Mouse (Mus musculus): Measurements from ENCODE around the gene Plcl2. TPM values are rescaled to one million over a fixed set of nuclear protein-coding genes. Genes with fewer than 3 reads are reported as not detected.

Gene Plcl2
- polyA plus RNA-seq, 1 experiment from 2014 or later: 1.1 TPM

DNA sequence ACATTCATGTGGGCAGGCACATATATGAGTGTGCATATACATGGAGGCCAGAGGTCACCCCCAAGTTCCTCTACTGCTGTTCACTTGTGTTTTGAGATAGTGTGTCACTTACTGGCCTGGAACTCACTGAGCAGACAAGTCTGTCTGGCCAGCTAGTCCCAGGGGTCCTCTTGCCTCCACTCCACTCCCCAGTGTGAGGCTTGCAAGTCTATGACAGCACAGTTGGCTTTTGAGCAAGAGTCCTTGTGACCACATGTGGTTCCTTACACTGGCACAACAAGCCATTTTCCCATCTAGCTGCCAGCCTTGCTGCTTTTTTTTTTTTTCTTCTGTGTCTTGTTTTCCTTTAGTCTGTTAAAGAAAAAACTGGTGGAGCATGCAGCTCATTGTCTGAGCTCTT lies 148.1 kb downstream of the Plcl2 start:
- H3K4me3 ChIP-seq (replicated peaks): no peak overlapping the region
- H3K36me3 ChIP-seq: no peaks in the 10 kb centered on the region
- H3K9ac ChIP-seq: no peak overlapping the region
- 0 out of 2 replicates have a peak, but pooled peaks cover 4% of the 10 kb centered on the region for H3K4me1 ChIP-seq (replicated peaks)
- H3K4me2 ChIP-seq: no peak overlapping the region
- ATAC-seq (ENCODE audit: low read depth) (no peak), DNase-seq (no peak)
- H3K9me3 ChIP-seq (replicated peaks): no peaks in the 10 kb centered on the region
- no peaks in the 10 kb centered on the region for H3K27me3 ChIP-seq
- H3K27ac ChIP-seq: no peak overlapping the region

DNA sequence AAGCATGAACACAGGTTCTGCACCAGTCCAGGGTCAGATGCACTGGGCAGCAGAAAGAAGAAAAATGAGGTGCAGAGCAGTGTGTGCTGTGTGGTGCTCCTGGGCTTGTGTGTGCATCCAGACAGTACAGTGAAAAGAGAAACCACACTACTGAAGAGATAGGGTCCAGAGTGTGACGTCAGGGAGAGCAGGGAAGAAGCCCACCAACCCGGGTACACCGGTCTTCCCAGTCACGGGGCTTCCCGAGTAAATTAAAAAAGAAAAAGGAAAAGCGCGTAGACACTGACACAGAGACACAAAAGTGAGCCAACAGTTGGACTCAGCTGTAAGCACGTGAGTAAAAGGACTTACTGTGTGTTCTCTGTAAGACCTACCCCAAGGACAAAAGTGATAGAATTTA lies 149.7 kb downstream of the Plcl2 start:
- no peak for ATAC-seq (ENCODE audit: low read depth)
- no peak overlapping the region for H3K4me2 ChIP-seq
- whole genome bisulfite sequencing (ENCODE audit: insufficient replicate concordance): 85% methylated on average over 8 of the region's 8 CpGs

DNA sequence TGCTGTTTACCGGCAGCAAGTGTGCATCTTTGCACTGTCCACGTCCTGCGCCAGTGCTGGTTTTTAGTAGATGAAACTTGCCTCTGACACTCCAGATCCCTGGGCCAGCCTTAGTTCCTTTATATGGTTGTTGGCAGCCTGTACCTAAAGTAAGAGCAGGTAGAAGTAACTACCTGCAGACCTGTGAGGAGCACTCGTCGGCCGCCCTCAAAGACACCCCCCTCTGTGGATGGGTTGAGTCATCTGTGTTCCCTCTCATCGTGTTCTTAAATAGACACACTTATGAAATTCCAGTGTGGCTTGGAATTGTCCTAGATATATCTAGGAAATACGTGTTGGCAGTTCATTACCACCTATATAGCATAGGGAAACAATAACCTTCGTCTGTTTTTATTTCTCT lies 158.4 kb downstream of the Plcl2 start:
- Histone ChIP-seq H3K4me1 (replicated peaks) (no peaks in the 10 kb centered on the region), H3K4me2 (no peak overlapping the region), H3K27me3 (no peaks in the 10 kb centered on the region), H3K36me3 (no peaks in the 10 kb centered on the region), H3K27ac (no peak overlapping the region), H3K9me3 (replicated peaks) (0 out of 2 replicates have a peak, but pooled peaks cover 5% of the 10 kb centered on the region), H3K4me3 (replicated peaks) (no peak overlapping the region), H3K9ac (no peak overlapping the region)
- no peak for DNase-seq
- 76% methylated on average over 9 of the region's 9 CpGs for WGBS (ENCODE audit: insufficient replicate concordance)
- ATAC-seq (ENCODE audit: low read depth): no peak

More for the DNA sequence above, 149.7 kb downstream of the Plcl2 start:
- Histone ChIP-seq H3K4me3 (replicated peaks) (no peak overlapping the region), H3K4me1 (replicated peaks) (0 out of 2 replicates have a peak, but pooled peaks cover 4% of the 10 kb centered on the region), H3K27me3 (no peaks in the 10 kb centered on the region), H3K9me3 (replicated peaks) (no peaks in the 10 kb centered on the region), H3K27ac (no peak overlapping the region), H3K9ac (no peak overlapping the region), H3K36me3 (no peaks in the 10 kb centered on the region)
- no peak for DNase-seq

DNA sequence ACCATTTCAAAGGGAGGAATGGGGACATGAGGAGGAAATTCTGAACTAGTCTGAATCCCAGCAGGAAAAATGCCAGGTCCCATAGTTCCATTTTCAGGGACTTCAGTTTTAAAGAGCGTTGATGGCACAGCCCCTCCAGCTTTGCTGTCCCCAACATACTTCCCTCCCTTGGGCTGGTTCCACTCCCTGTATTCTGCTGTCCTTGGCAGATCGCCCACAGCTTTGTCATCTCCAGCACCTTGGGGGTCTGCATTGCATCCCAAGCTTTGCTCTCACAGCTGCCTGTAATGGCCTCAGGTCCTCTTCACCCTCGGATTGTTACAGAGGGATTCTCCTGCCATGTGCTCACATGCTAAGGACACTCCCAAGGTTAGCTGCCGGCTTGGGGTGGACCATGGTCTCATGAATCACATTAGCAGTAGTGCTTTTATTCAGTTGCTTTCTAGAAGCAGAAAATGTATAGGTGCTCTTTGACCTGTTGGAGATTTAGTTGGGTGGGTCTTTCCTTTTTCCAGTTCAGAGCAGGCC lies 159.5 kb downstream of the Plcl2 start:
- Histone ChIP-seq H3K9me3 (replicated peaks) (0 out of 2 replicates have a peak, but pooled peaks cover 5% of the 10 kb centered on the region), H3K27me3 (no peaks in the 10 kb centered on the region), H3K9ac (no peak overlapping the region), H3K36me3 (no peaks in the 10 kb centered on the region), H3K4me1 (replicated peaks) (no peaks in the 10 kb centered on the region), H3K4me3 (replicated peaks) (no peak overlapping the region), H3K27ac (no peak overlapping the region), H3K4me2 (no peak overlapping the region)
- 73% methylated on average over 4 of the region's 4 CpGs for WGBS (ENCODE audit: insufficient replicate concordance)
- DNase-seq: no peak
- no peak for ATAC-seq (ENCODE audit: low read depth)

DNA sequence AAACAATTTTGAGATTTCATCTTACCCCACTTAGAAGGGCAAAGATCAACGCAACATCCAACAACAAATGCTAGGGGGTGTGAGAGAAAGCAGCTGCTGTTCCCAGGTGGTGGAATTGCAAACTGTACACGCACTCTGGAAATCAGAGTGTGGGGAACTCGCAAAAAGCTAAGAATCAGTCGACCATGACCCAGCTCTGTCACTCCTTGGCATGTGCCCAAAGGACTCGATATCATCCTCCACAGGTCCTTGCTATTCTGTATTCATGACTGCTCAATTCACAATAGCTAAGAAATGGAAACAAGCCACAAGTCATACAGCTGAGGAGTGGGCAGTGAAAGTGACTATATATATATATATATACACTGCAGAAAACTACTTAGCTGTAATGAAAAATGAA lies 162.2 kb downstream of the Plcl2 start:
- H3K9ac ChIP-seq: no peak overlapping the region
- no peaks in the 10 kb centered on the region for H3K4me1 ChIP-seq (replicated peaks)
- DNase-seq: no peak
- H3K4me2 ChIP-seq: no peak overlapping the region
- H3K9me3 ChIP-seq (replicated peaks): no peaks in the 10 kb centered on the region
- no peak overlapping the region for H3K27ac ChIP-seq
- WGBS (ENCODE audit: insufficient replicate concordance): 69% methylated on average over 5 of the region's 5 CpGs
- ATAC-seq (ENCODE audit: low read depth): no peak
- H3K27me3 ChIP-seq: no peaks in the 10 kb centered on the region
- H3K4me3 ChIP-seq (replicated peaks): no peak overlapping the region
- no peaks in the 10 kb centered on the region for H3K36me3 ChIP-seq

DNA sequence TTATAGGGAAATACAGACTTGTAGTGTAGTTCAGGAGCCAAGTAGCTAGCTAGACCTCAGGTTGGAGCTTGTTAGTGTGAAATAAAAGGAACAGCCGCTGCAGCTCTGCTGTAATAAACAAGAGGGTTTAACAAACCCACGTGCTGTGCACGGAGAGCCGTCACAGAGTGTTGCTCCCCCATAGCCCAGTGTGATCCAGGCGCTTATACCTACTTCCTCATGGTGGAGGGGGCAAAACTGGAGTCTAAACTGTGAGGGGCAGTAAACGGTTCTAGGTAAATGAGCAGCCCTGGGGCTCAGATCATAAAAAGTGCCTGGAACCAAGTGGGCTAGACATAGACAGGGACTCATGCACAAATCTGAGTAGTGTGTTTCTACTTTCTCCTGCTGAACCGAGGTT lies 165.4 kb downstream of the Plcl2 start:
- ATAC-seq (ENCODE audit: low read depth) (no peak), DNase-seq (no peak)
- no peaks in the 10 kb centered on the region for H3K9me3 ChIP-seq (replicated peaks)
- H3K4me3 ChIP-seq (replicated peaks): no peak overlapping the region
- H3K27ac ChIP-seq: no peak overlapping the region
- H3K36me3 ChIP-seq: no peaks in the 10 kb centered on the region
- no peak overlapping the region for H3K9ac ChIP-seq
- H3K4me1 ChIP-seq (replicated peaks): peaks cover 4% of the 10 kb centered on the region
- WGBS (ENCODE audit: insufficient replicate concordance): 55% methylated on average over 7 of the region's 7 CpGs
- no peaks in the 10 kb centered on the region for H3K27me3 ChIP-seq
- H3K4me2 ChIP-seq: no peak overlapping the region

- WGBS (ENCODE audit: insufficient replicate concordance): 66% methylated on average over 11 of the region's 11 CpGs
- no peak overlapping the region for H3K4me2 ChIP-seq
- H3K4me3 ChIP-seq (replicated peaks): no peak overlapping the region
- no peaks in the 10 kb centered on the region for H3K27me3 ChIP-seq
- H3K9me3 ChIP-seq (replicated peaks): no peaks in the 10 kb centered on the region
- ATAC-seq (ENCODE audit: low read depth) (no peak), DNase-seq (no peak)
- no peak overlapping the region for H3K27ac ChIP-seq
- no peaks in the 10 kb centered on the region for H3K36me3 ChIP-seq
- H3K9ac ChIP-seq: no peak overlapping the region
- H3K4me1 ChIP-seq (replicated peaks): peaks cover 4% of the 10 kb centered on the region
Observed at GRCm38 (mm10) chr17:50675231-50675630, 166.0 kb downstream of the Plcl2 start.

DNA sequence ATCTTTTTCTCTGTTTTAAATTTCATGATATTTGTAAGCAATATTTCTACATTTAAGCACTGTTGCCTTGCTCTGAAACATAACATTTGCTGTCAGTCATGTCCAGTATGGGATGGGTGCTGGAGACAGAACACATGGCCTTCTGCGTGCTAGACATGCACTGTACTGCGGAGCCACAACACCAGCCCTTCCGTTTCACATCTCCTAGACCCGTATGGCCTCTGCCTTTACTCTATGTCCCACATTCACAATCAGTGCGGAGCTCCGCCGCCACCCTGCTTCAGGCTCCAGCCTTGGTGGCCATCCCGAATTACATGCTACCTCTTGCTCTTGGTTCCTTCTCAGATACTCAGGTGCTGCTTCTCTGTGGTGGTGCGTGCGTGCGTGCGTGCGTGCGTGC lies 168.1 kb downstream of the Plcl2 start:
- no peak for ATAC-seq (ENCODE audit: low read depth)
- Histone ChIP-seq H3K9me3 (replicated peaks) (no peaks in the 10 kb centered on the region), H3K36me3 (no peaks in the 10 kb centered on the region), H3K4me2 (no peak overlapping the region), H3K4me3 (replicated peaks) (no peak overlapping the region), H3K27ac (no peak overlapping the region), H3K9ac (no peak overlapping the region), H3K4me1 (replicated peaks) (peaks cover 4% of the 10 kb centered on the region), H3K27me3 (no peaks in the 10 kb centered on the region)
- DNase-seq: no peak
- WGBS (ENCODE audit: insufficient replicate concordance): 84% methylated on average over 14 of the region's 14 CpGs

- H3K27ac ChIP-seq: no peak overlapping the region
- H3K4me3 ChIP-seq (replicated peaks): no peak overlapping the region
- H3K4me2 ChIP-seq: no peak overlapping the region
- DNase-seq: no peak
- no peaks in the 10 kb centered on the region for H3K27me3 ChIP-seq
- WGBS (ENCODE audit: insufficient replicate concordance): 28% methylated on average over 10 of the region's 10 CpGs
- H3K36me3 ChIP-seq: no peaks in the 10 kb centered on the region
- ATAC-seq (ENCODE audit: low read depth): no peak
- no peaks in the 10 kb centered on the region for H3K9me3 ChIP-seq (replicated peaks)
- H3K4me1 ChIP-seq (replicated peaks): peaks cover 4% of the 10 kb centered on the region
- no peak overlapping the region for H3K9ac ChIP-seq
Observed at GRCm38 (mm10) chr17:50677978-50678712, 168.9 kb downstream of the Plcl2 start.

GRCm38 (mm10) chr17:50678748-50679147 lies 169.5 kb downstream of the Plcl2 start:
- WGBS (ENCODE audit: insufficient replicate concordance): 77% methylated on average over 2 of the region's 2 CpGs

DNA sequence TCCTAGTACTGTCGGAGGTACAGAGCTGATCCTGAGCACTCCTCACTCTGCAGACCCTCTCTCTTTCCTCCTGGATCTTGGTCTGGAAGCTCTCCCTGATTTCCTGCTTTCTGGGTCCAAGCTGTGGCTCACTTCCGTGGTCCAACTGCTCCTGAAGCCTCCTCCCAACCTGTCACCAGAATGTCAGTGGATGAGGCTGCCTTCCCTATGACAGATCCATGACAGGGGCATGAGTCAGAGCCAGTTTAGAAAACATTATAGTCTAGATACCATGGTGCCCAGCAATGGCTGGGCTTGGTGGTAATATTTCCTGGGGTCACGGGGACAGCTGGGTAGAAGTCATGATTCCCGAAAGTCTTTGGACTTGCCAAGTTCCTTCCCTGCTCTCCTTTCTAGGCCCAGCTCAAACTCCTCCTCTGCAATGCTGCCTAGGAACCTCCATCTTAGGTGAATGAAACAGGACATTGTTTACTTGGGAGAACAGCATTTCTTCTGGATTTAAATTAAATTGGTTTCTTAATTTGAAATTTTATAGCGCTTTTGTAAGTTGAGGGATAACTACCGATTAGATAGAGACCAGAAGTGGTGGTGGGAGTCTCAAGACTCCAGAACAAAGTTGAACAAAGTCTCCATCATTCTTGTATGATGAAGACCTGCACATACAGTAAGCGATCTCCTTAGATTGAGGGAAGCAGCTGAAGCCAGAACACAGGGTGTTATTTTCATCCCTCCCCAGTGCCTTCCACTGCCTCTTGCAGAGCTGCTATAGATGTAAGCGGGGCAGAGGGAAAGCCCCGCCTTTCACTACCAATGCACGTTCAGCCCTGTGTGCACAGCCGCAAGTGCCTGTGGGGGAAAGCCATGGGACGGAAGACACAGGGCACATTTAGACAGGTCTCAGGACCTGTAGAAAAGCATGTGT lies 170.7 kb downstream of the Plcl2 start:
- Histone ChIP-seq H3K4me3 (replicated peaks) (no peak overlapping the region), H3K27me3 (no peaks in the 10 kb centered on the region), H3K4me2 (no peak overlapping the region), H3K27ac (no peak overlapping the region), H3K36me3 (no peaks in the 10 kb centered on the region), H3K9me3 (replicated peaks) (no peaks in the 10 kb centered on the region), H3K9ac (no peak overlapping the region), H3K4me1 (replicated peaks) (peaks cover 4% of the 10 kb centered on the region)
- no peak for ATAC-seq (ENCODE audit: low read depth)
- WGBS (ENCODE audit: insufficient replicate concordance): 75% methylated on average over 12 of the region's 12 CpGs
- DNase-seq: no peak

More at GRCm38 (mm10) chr17:50678748-50679147, 169.5 kb downstream of the Plcl2 start:
- H3K4me2 ChIP-seq: no peak overlapping the region
- H3K4me1 ChIP-seq (replicated peaks): peaks cover 4% of the 10 kb centered on the region
- H3K27me3 ChIP-seq: no peaks in the 10 kb centered on the region
- no peak overlapping the region for H3K4me3 ChIP-seq (replicated peaks)
- no peaks in the 10 kb centered on the region for H3K9me3 ChIP-seq (replicated peaks)
- H3K36me3 ChIP-seq: no peaks in the 10 kb centered on the region
- DNase-seq (no peak), ATAC-seq (ENCODE audit: low read depth) (no peak)
- no peak overlapping the region for H3K27ac ChIP-seq
- no peak overlapping the region for H3K9ac ChIP-seq

All from liver, embryonic 13.5 days (tissue).